Mouse (Mus musculus) midbrain, embryonic 13.5 days (tissue): ENCODE results near the gene Sbds. TPM values are rescaled to one million over a fixed set of nuclear protein-coding genes. Genes with fewer than 3 reads are reported as not detected.
A peak's percentile ranks its signal among the peaks of the same experiment; 100 is the strongest.
"Not testable (repeated sequence)": the region's sequence is repeated elsewhere in the genome, so short reads cannot be mapped to it uniquely, and the experiment has no call there.

Experiments used
- ATAC-seq: fragments of 200-750 bp; cut with Nextera tagmentation; 2 replicates; pipeline ENCODE4 v1.8.0; 2017; ENCODE audit warnings: mild to moderate bottlenecking, moderate TSS enrichment, moderate library complexity
- H3K27ac ChIP-seq: fragments of 300-500 bp; sonication (generic); 2 replicates; pipeline ENCODE4 v1.5.1; 2015; ENCODE audit warnings: inconsistent platforms, mild to moderate bottlenecking, moderate library complexity
- H3K27me3 ChIP-seq: fragments of 300-500 bp; sonication (generic); 2 replicates; pipeline ENCODE4 v1.6.1; 2015; ENCODE audit warnings: mild to moderate bottlenecking, inconsistent platforms
- H3K36me3 ChIP-seq: fragments of 300-500 bp; sonication (generic); 2 replicates; pipeline ENCODE4 v1.6.1; 2015; ENCODE audit warnings: mild to moderate bottlenecking, inconsistent platforms
- H3K4me1 ChIP-seq: fragments of 300-500 bp; sonication (generic); replicated peaks from 2 replicates; pipeline ENCODE4 v1.6.1; 2015; ENCODE audit warnings: inconsistent platforms
- H3K4me2 ChIP-seq: fragments of 300-500 bp; sonication (generic); replicated peaks from 2 replicates; pipeline ENCODE4 v1.6.1; 2015; ENCODE audit warnings: moderate library complexity, mild to moderate bottlenecking, inconsistent platforms
- H3K4me3 ChIP-seq: fragments of 300-500 bp; sonication (generic); replicated peaks from 2 replicates; pipeline ENCODE4 v1.5.1; 2015; ENCODE audit warnings: mild to moderate bottlenecking, inconsistent platforms
- H3K9ac ChIP-seq: fragments of 300-500 bp; sonication (generic); replicated peaks from 2 replicates; pipeline ENCODE4 v1.6.1; 2015; ENCODE audit warnings: mild to moderate bottlenecking, inconsistent platforms
- H3K9me3 ChIP-seq: fragments of 300-500 bp; sonication (generic); 2 replicates; pipeline ENCODE4 v1.6.1; 2016; ENCODE audit warnings: mild to moderate bottlenecking, inconsistent platforms
- WGBS: fragments of 180-500 bp; shearing (Covaris S2); methylation state at CpG from one replicate; pipeline ENCODE4 v1.1.7; 2015; 5-methylcytosine and 5-hydroxymethylcytosine counted together
- polyA plus RNA-seq: library from polyadenylated mRNA; unstranded; fragments of >200 nt; fragmentation: Nextera tagmentation; extraction: Ambion mirVana; gene quantifications from 2 replicates; pipeline ENCODE4 v1.2.1, GENCODE M21; 2015

The Sbds gene
- polyA plus RNA-seq, 1 experiment from 2014 or later: 61.2 TPM

DNA sequence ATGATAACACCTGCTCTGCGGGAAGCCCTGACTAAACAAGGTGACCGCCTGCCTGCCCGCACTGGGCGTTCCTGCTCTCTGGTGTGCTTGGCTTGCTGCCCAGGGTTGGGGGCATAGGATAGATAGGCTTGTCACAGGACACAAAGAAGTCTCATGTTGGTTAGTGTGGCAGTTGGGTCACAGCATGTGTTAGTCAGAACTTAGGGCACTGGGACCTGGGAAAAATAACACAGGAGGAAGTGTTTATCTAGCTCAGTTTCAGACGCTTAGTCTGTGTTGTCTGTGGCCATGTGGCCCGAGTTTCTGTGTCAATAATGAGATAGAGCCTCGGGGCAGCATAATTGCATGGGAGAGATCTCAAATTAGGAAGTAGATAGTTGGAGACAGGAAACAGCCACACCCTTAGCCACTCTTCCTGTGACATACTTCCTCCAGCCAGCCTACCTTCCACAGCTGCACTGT lies 22.7 kb upstream of the Sbds start:
- H3K4me2 ChIP-seq: no peak overlapping the region
- ATAC-seq: no peak
- H3K27ac ChIP-seq: no peak overlapping the region
- H3K9me3 ChIP-seq: no peaks in the 10 kb centered on the region
- H3K36me3 ChIP-seq: peaks cover 85% of the 10 kb centered on the region
- H3K27me3 ChIP-seq: no peaks in the 10 kb centered on the region
- no peak overlapping the region for H3K9ac ChIP-seq
- 88% methylated on average over 7 of the region's 7 CpGs for WGBS
- no peaks in the 10 kb centered on the region for H3K4me1 ChIP-seq
- no peak overlapping the region for H3K4me3 ChIP-seq

DNA sequence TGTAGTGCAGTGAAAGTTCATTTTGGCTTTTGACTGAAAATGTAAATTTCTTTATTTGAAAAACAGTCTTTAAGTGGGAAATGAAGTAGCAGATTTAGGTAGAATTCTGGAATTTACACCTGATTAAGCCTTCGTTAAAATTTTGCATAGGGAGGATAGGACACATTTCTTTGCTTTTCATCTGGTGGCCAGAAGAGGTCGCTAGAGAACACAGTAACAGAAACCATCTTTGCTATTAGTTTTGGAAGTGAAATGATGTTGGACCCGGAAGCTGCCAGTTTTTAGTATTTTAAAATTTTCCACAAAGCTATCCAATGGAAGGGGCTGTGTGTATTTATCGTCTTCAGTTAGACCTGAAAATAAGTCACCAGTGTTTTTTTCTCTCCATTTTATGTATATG lies 20.2 kb upstream of the Sbds start:
- H3K4me2 ChIP-seq: no peak overlapping the region
- H3K27me3 ChIP-seq: no peaks in the 10 kb centered on the region
- no peak overlapping the region for H3K4me3 ChIP-seq
- no peak overlapping the region for H3K9ac ChIP-seq
- H3K27ac ChIP-seq: no peak overlapping the region
- H3K9me3 ChIP-seq: no peaks in the 10 kb centered on the region
- peaks cover 85% of the 10 kb centered on the region for H3K36me3 ChIP-seq
- 61% methylated on average over 4 of the region's 4 CpGs for WGBS
- no peak for ATAC-seq
- H3K4me1 ChIP-seq: no peaks in the 10 kb centered on the region

DNA sequence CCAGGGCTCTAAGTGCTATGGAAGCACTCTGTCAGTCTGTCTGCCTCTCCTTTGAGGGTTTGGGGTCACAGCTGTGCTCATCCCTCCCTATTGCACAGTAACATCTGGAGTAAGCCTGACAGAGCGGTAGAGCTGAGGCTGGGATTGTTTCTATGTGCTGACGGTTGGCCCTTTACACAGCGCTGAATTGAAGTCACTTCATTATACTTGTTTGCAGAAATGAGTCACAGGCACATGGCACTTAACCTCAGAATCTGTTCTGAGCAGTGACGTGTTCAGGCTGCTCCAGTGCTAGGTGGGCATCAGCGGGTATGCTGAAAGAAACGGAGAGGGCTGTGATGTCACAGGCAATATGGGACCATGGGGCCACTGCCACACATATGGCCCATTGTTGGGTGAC lies 17.7 kb upstream of the Sbds start:
- H3K27ac ChIP-seq: no peak overlapping the region
- no peak overlapping the region for H3K4me2 ChIP-seq
- H3K27me3 ChIP-seq: no peaks in the 10 kb centered on the region
- peaks cover 80% of the 10 kb centered on the region for H3K36me3 ChIP-seq
- H3K9ac ChIP-seq: no peak overlapping the region
- ATAC-seq: no peak
- H3K4me1 ChIP-seq: no peaks in the 10 kb centered on the region
- 90% methylated on average over 6 of the region's 6 CpGs for WGBS
- H3K4me3 ChIP-seq: no peak overlapping the region
- no peaks in the 10 kb centered on the region for H3K9me3 ChIP-seq

DNA sequence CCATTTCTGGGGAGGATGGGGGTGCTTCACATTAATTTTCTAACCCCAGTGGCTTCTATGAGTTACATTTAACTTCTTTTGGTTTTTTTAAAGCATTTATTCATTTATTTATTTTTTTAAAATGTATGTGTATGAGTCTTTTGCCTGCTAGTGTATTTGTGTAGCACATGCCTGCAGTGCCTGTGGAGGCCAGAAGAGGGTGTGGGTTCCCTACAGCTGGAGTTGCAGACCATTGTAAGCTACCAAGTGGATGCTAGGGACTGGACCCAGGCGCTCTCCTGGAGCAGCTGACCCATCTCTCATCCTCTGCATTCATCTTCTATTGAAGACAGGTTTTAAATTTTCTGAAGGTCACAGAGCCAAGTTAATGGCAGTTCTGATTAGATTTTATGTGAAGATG lies 17.0 kb upstream of the Sbds start:
- H3K27me3 ChIP-seq: no peaks in the 10 kb centered on the region
- no peak overlapping the region for H3K4me2 ChIP-seq
- no peaks in the 10 kb centered on the region for H3K9me3 ChIP-seq
- H3K4me3 ChIP-seq: no peak overlapping the region
- H3K36me3 ChIP-seq: peaks cover 80% of the 10 kb centered on the region
- no peaks in the 10 kb centered on the region for H3K4me1 ChIP-seq
- WGBS: 85% methylated on average over 1 of the region's 1 CpGs
- ATAC-seq: no peak
- H3K27ac ChIP-seq: no peak overlapping the region
- no peak overlapping the region for H3K9ac ChIP-seq

DNA sequence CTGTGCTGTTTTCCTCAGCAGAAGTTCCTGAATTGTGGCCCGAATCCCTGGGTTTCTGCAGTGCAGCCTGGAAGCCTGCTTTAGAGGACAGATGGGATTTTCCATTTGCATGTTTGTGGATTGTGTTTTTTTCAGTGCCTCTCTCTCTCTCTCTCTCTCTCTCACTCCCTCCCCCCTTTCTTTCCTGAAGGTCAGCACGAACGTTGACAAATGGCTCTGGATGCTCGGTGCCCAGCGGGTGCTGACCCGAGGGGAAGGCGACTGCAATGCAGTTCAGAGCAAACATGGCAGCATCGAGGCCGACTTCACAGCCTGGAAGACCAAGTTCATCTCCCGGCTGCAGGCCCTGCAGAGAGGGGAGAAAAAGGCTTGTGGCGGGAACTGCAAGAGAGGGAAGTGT lies 13.6 kb upstream of the Sbds start:
- H3K9me3 ChIP-seq: no peaks in the 10 kb centered on the region
- no peaks in the 10 kb centered on the region for H3K4me1 ChIP-seq
- H3K27me3 ChIP-seq: no peaks in the 10 kb centered on the region
- H3K9ac ChIP-seq: no peak overlapping the region
- no peak for ATAC-seq
- no peak overlapping the region for H3K27ac ChIP-seq
- no peak overlapping the region for H3K4me3 ChIP-seq
- 85% methylated on average over 11 of the region's 11 CpGs for WGBS
- peaks cover 81% of the 10 kb centered on the region for H3K36me3 ChIP-seq
- no peak overlapping the region for H3K4me2 ChIP-seq

DNA sequence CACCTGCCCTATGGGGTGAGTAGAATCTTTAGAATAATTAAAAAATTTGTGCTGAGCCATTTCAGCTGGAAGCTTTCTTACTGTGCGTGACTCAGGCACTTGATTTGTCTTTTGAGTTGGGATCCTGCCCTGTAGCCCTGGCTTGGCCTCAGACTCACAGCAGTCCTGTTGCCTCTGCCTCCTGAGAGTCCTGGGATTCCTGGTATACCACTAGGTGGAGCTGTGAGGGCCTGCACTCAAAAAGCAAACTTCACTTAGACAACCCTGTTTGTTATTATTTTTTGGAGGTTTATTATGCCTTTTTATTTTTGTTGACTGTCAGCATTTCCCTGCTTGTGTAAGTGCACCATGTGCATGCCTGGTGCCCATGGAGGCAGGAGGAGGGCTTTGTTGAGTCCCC lies 12.0 kb upstream of the Sbds start:
- no peaks in the 10 kb centered on the region for H3K4me1 ChIP-seq
- no peak overlapping the region for H3K4me2 ChIP-seq
- ATAC-seq: no peak
- H3K9me3 ChIP-seq: no peaks in the 10 kb centered on the region
- peaks cover 81% of the 10 kb centered on the region for H3K36me3 ChIP-seq
- H3K27ac ChIP-seq: no peak overlapping the region
- 87% methylated on average over 1 of the region's 1 CpGs for WGBS
- no peak overlapping the region for H3K9ac ChIP-seq
- no peaks in the 10 kb centered on the region for H3K27me3 ChIP-seq
- H3K4me3 ChIP-seq: no peak overlapping the region

DNA sequence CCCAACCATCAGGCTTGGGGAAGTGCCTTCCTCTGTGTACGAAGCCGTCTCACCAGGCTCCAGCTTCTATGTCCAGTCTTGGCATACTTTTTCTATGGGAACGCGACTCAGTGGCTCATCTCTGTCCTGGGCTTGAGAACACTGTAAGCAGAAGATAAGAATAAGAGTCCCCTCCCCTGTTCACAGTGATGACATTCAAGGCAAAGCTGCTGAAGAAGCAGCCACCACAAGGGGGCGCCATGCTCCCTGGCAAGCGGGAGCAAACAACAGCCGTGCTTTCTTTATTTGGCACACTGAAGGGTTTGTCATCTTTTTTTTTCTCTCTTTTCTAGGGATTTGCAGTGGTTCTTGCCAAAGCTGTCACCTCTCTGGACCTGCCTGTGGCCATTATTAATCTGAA lies 11.3 kb upstream of the Sbds start:
- no peak overlapping the region for H3K4me2 ChIP-seq
- WGBS: 85% methylated on average over 7 of the region's 7 CpGs
- H3K27me3 ChIP-seq: no peaks in the 10 kb centered on the region
- no peaks in the 10 kb centered on the region for H3K4me1 ChIP-seq
- peaks cover 77% of the 10 kb centered on the region for H3K36me3 ChIP-seq
- no peak overlapping the region for H3K27ac ChIP-seq
- ATAC-seq: no peak
- H3K9me3 ChIP-seq: no peaks in the 10 kb centered on the region
- H3K4me3 ChIP-seq: no peak overlapping the region
- H3K9ac ChIP-seq: no peak overlapping the region

DNA sequence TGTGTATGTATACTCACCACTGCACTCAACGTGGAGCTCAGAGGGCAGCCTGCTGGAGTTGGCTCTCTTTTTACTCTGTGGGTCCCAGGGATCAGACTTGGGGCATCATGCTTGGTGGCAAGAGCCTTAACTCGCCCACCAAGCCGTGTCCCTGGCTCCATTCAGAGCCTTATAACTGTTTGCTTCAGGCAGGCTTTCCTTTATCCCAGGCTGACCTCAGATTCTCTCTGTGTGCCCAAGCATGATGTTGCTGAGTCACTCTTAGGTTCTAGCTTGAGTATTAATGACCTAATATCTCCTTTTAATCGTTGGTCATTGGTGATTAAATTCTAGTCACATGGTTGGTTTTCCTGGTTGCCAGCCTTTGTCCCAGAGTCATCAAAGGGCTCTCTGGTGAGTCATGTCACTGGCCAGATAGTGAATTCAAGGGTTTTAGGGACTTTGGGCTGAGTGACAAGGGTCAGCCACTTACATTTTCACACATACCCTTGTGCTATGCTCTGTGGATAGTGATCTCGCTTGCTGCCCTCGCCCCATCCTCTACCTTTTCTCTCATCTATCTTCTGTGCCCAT lies 9.2 kb upstream of the Sbds start:
- no peak for ATAC-seq
- H3K36me3 ChIP-seq: peaks cover 60% of the 10 kb centered on the region
- no peak overlapping the region for H3K4me2 ChIP-seq
- no peaks in the 10 kb centered on the region for H3K9me3 ChIP-seq
- no peaks in the 10 kb centered on the region for H3K4me1 ChIP-seq
- H3K27ac ChIP-seq: no peak overlapping the region
- no peak overlapping the region for H3K4me3 ChIP-seq
- H3K27me3 ChIP-seq: no peaks in the 10 kb centered on the region
- whole genome bisulfite sequencing: 91% methylated on average over 6 of the region's 6 CpGs
- no peak overlapping the region for H3K9ac ChIP-seq

DNA sequence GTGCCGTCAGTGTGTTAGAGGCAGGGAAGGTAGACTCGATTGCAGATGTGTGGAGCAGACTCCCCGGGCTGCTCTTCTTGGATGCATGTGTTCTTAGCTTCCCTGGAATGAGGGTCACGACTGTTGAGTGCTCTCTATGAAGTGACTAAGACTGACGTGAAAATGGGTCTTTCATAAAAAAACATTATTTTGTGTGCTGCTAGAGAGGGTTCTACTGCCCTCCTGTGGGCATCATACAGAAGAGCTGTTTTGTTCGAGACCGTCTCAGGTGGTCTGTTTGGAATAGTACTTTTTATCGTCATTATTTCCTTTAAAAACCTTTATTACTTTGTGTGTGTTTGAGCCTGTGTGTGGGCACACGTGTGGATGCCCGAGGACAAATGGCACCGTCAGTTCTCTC lies 8.1 kb upstream of the Sbds start:
- Histone ChIP-seq H3K27me3 (no peaks in the 10 kb centered on the region), H3K36me3 (peaks cover 52% of the 10 kb centered on the region), H3K27ac (no peak overlapping the region), H3K4me1 (no peaks in the 10 kb centered on the region), H3K9me3 (no peaks in the 10 kb centered on the region), H3K4me2 (no peak overlapping the region), H3K4me3 (no peak overlapping the region), H3K9ac (no peak overlapping the region)
- ATAC-seq: no peak
- 80% methylated on average over 11 of the region's 11 CpGs for WGBS

DNA sequence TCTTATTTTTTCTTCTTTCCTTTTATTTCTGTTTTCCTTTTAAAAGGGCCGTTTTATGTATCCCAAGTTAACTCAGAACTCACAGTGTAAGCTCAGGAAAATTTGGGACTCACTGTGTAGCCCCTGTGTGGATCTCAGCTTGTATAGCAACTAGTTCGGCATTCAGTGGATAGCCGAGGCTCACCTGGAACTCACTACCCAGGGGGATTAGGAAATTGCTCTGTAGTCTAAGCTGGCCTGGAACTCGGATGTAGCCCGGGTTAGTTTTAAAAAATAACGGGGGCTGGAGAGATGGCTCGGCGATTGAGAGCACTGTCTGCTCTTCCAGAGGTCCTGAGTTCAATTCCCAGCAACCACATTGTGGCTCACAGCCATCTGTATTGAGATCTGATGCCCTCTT lies 2.0 kb upstream of the Sbds start:
- no peaks in the 10 kb centered on the region for H3K27me3 ChIP-seq
- no peaks in the 10 kb centered on the region for H3K9me3 ChIP-seq
- WGBS: 14% methylated on average over 8 of the region's 8 CpGs
- peaks cover 16% of the 10 kb centered on the region for H3K36me3 ChIP-seq
- peak overlapping the region; percentile 75 for H3K4me3 ChIP-seq
- H3K4me1 ChIP-seq: peaks cover 32% of the 10 kb centered on the region
- H3K4me2 ChIP-seq: peak overlapping the region; percentile 75
- ATAC-seq: peak; percentile 22; the same call in 1 of the 2 replicates
- H3K27ac ChIP-seq: peak overlapping the region; percentile 76; the same call in 1 of the 2 replicates
- H3K9ac ChIP-seq: peak overlapping the region; percentile 78

DNA sequence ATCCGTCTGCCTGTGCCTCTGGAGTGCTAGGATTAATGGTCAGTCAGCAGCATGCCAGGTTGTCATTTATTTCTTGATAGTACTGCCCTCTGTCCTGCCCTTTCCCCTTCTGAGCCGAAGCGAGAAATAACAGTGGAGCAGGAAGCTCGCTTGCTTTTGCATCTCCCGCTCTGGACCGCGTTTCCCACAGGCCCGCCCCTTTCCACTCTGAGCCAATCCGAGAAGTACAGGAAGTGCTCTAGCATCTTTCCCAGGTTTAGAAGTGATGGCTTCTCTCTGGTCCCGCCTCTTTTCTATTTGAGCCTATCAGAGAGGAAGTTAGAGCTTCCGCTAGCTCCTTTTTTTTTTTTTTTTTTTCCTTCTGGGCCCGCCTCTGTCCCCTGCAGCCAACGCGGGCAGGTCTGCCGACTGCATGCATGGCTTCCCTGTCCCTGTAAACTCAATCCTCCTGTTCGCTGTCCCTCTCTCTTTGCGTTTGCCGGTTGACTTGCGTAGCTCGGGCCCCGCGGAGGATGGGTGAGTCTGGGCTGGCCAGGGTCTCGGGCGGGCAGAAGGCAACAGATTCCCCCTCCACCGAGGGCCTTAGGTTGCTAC lies 1.4 kb upstream of the Sbds start:
- Histone ChIP-seq H3K27ac (peak overlapping the region; percentile 76), H3K4me3 (peak overlapping the region; percentile 75), H3K9ac (peak overlapping the region; percentile 78), H3K36me3 (peaks cover 19% of the 10 kb centered on the region), H3K4me1 (peaks cover 32% of the 10 kb centered on the region), H3K27me3 (no peaks in the 10 kb centered on the region), H3K9me3 (no peaks in the 10 kb centered on the region), H3K4me2 (peak overlapping the region; percentile 77)
- WGBS: under 1% methylated on average over 25 of the region's 25 CpGs
- peak; percentile 95 for ATAC-seq

DNA sequence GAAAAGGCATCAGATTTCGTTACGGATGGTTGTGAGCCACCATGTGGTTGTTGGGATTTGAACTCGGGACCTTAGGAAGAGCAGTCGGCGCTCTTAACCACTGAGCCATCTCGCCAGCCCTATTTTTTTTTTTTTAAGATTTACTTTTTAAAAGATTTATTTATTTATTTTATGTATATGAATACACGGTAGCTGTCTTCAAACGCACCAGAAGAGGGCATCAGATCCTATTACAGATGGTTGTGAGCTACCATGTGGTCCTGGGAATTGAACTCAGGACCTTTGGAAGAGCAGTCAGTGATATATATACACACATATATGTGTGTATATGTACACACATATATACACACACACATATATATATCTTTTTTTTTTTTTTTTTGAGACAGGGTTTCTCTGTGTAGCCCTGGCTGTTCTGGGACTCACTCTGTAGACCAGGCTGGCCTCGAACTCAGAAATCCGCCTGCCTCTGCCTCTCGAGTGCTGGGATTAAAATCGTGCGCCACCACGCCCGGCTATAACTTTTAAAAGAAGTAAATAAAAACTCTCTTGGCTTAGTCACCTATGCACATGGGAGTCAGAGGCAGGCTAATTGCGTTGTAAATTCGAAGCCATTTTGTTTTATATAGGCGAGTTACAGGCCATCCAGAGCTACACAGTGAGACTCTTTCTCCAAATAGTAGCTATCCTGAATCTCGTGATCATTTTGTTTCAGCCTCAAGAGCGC lies 632 bp upstream of the Sbds start:
- Histone ChIP-seq H3K36me3 (peaks cover 27% of the 10 kb centered on the region), H3K4me3 (peak overlapping the region; percentile 75), H3K4me2 (peak overlapping the region; percentile 77), H3K4me1 (peaks cover 32% of the 10 kb centered on the region)
- ATAC-seq: peak; percentile 1; the same call in 1 of the 2 replicates
- not testable (repeated sequence) for H3K27ac ChIP-seq, H3K27me3 ChIP-seq, H3K9ac ChIP-seq, H3K9me3 ChIP-seq
- WGBS: 33% methylated on average over 20 of the region's 20 CpGs
